16 mouse cellular contexts compared by ENCODE assay signal in genomic region chr12:101011017-101011416, GRCm38 (mm10). TPM values are rescaled to one million over a fixed set of nuclear protein-coding genes. Genes with fewer than 3 reads are reported as not detected.
A peak's percentile ranks its signal among the peaks of the same experiment; 100 is the strongest.
DNase-seq lines count a peak whose midpoint lies in the region; ATAC-seq and TF ChIP-seq lines count a peak whose summit lies in the region.
"Had no signal": no experiment of that assay in that cellular context is flagged by ENCODE, and none has a peak within 500 bp of the region (broad histone marks: within the 10 kb centered on the region; RNA-seq: fewer than 3 reads in every experiment).

No protein-coding gene starts in this region.

- WGBS in lung, embryonic 15.5 days: 59% methylated on average over 7 of the region's 7 CpGs
- WGBS in lung, adult 2 months: 76% methylated on average over 7 of the region's 7 CpGs
- 76% methylated on average over 7 of the region's 7 CpGs for WGBS in intestine, embryonic 16.5 days
- WGBS in stomach, embryonic 16.5 days: 66% methylated on average over 7 of the region's 7 CpGs

- no peak overlapping the region for H3K4me2 ChIP-seq in lung, embryonic 15.5 days
- no peak overlapping the region for H3K4me2 ChIP-seq in intestine, embryonic 16.5 days (ENCODE audit: low read depth, low read length)
- H3K4me2 ChIP-seq in stomach, embryonic 16.5 days (ENCODE audit: low read depth, low read length): no peak overlapping the region
- H3K4me2 ChIP-seq: embryonic facial prominence, embryonic 12.5 days; forebrain, embryonic 15.5 days; heart, embryonic 15.5 days; limb, embryonic 12.5 days; midbrain, embryonic 15.5 days had no signal

- TF ChIP-seq CTCF in lung, adult 2 months (IDR thresholded peaks at IDR 0.05; ENCODE audit: insufficient read depth, low read length): no peak

- no peak overlapping the region for H3K9ac ChIP-seq in lung, embryonic 15.5 days
- peak overlapping the region; percentile 46; the same call in 1 of the 2 replicates for H3K9ac ChIP-seq in intestine, embryonic 16.5 days (ENCODE audit: low read depth, low read length)
- no peak overlapping the region for H3K9ac ChIP-seq in stomach, embryonic 16.5 days (ENCODE audit: low read length)
- H3K9ac ChIP-seq: embryonic facial prominence, embryonic 12.5 days; forebrain, embryonic 15.5 days; heart, embryonic 15.5 days; limb, embryonic 12.5 days; midbrain, embryonic 15.5 days had no signal

- no peak for ATAC-seq in lung, embryonic 15.5 days (ENCODE audit: borderline replicate concordance, extremely low read depth, low FRiP score, low TSS enrichment)
- peak; percentile 19 for ATAC-seq in CD4-positive, CD25-positive, alpha-beta regulatory T cell, adult 4 months
- no peak for ATAC-seq in intestine, embryonic 16.5 days
- no peak for ATAC-seq in stomach, embryonic 16.5 days (ENCODE audit: insufficient read depth, low FRiP score)
- ATAC-seq: forebrain, embryonic 15.5 days; lung, postnatal 0 days; midbrain, embryonic 15.5 days had no signal

- peak overlapping the region; percentile 57; the same call in 1 of the 2 replicates for H3K27ac ChIP-seq in lung, embryonic 15.5 days
- peak overlapping the region; percentile 92 for H3K27ac ChIP-seq in intestine, embryonic 16.5 days (ENCODE audit: low read length)
- peak overlapping the region; percentile 75 for H3K27ac ChIP-seq in stomach, embryonic 16.5 days (ENCODE audit: low read length)
- H3K27ac ChIP-seq: embryonic facial prominence, embryonic 12.5 days; forebrain, embryonic 15.5 days; heart, adult 2 months; heart, embryonic 15.5 days; limb, embryonic 12.5 days; midbrain, embryonic 15.5 days had no signal

- H3K36me3 ChIP-seq in lung, embryonic 15.5 days: no peaks in the 10 kb centered on the region
- no peaks in the 10 kb centered on the region for H3K36me3 ChIP-seq in intestine, embryonic 16.5 days (ENCODE audit: control insufficient read depth, insufficient read depth, low read length)
- H3K36me3 ChIP-seq in stomach, embryonic 16.5 days (ENCODE audit: control insufficient read depth, insufficient read depth, low read length): no peaks in the 10 kb centered on the region
- H3K36me3 ChIP-seq: embryonic facial prominence, embryonic 12.5 days; forebrain, embryonic 15.5 days; heart, embryonic 15.5 days; limb, embryonic 12.5 days; midbrain, embryonic 15.5 days had no signal

- peaks cover 69% of the 10 kb centered on the region for H3K4me1 ChIP-seq in lung, embryonic 15.5 days
- H3K4me1 ChIP-seq in lung, adult 2 months (ENCODE audit: control insufficient read depth, insufficient read depth, low read length): peaks cover 16% of the 10 kb centered on the region
- peaks cover 65% of the 10 kb centered on the region for H3K4me1 ChIP-seq in intestine, embryonic 16.5 days (ENCODE audit: control insufficient read depth, insufficient read depth, low read length)
- peaks cover 50% of the 10 kb centered on the region for H3K4me1 ChIP-seq in stomach, embryonic 16.5 days (ENCODE audit: control insufficient read depth, insufficient read depth, low read length)

- no peaks in the 10 kb centered on the region for H3K27me3 ChIP-seq in lung, embryonic 15.5 days
- H3K27me3 ChIP-seq in intestine, embryonic 16.5 days (replicated peaks; ENCODE audit: control insufficient read depth, insufficient read depth, low read length): no peaks in the 10 kb centered on the region
- no peaks in the 10 kb centered on the region for H3K27me3 ChIP-seq in stomach, embryonic 16.5 days (ENCODE audit: control insufficient read depth, insufficient read depth, low read length)
- H3K27me3 ChIP-seq: forebrain, embryonic 15.5 days; midbrain, embryonic 15.5 days had no signal

- TF ChIP-seq POLR2A in lung, adult 2 months (IDR thresholded peaks at IDR 0.05; ENCODE audit: borderline replicate concordance, extremely low read depth, low read depth, low read length): no peak

- H3K4me3 ChIP-seq in lung, embryonic 15.5 days: no peak overlapping the region
- no peak overlapping the region for H3K4me3 ChIP-seq in lung, adult 2 months (replicated peaks; ENCODE audit: extremely low read depth, low read depth, low read length)
- no peak overlapping the region for H3K4me3 ChIP-seq in intestine, embryonic 16.5 days (ENCODE audit: low read length)
- H3K4me3 ChIP-seq in stomach, embryonic 16.5 days (replicated peaks; ENCODE audit: low read length): no peak overlapping the region
- H3K4me3 ChIP-seq: embryonic facial prominence, embryonic 12.5 days; forebrain, embryonic 15.5 days; heart, adult 2 months; heart, embryonic 15.5 days; limb, embryonic 12.5 days; midbrain, embryonic 15.5 days had no signal

- no peak for DNase-seq in lung, adult 2 months
- DNase-seq in layer of hippocampus, postnatal 14 days (ENCODE audit: low spot score in 2 of 2): no peak
- DNase-seq in ovary, adult 18-20 months (ENCODE audit: low spot score): no peak
- DNase-seq: adrenal gland, postnatal 14 days; cerebellum, adult 18-20 months had no signal

- no peaks in the 10 kb centered on the region for H3K9me3 ChIP-seq in lung, embryonic 15.5 days
- no peaks in the 10 kb centered on the region for H3K9me3 ChIP-seq in intestine, embryonic 16.5 days (ENCODE audit: control insufficient read depth, low read length)
- H3K9me3 ChIP-seq in stomach, embryonic 16.5 days (replicated peaks; ENCODE audit: control insufficient read depth, low read length): no peaks in the 10 kb centered on the region
- H3K9me3 ChIP-seq: embryonic facial prominence, embryonic 12.5 days; forebrain, embryonic 15.5 days; heart, embryonic 15.5 days; limb, embryonic 12.5 days; midbrain, embryonic 15.5 days had no signal

RNA-seq across cellular contexts. Expression of gene Ccdc88c, which starts 17.8 kb away (rescaled TPM):
- polyA plus RNA-seq in lung, embryonic 15.5 days (2015; fragmentation: Nextera tagmentation; extraction: Ambion mirVana): 14.3 and 17.9 TPM in 2 replicates
- 19.2 and 19.7 TPM in 2 replicates for polyA plus RNA-seq in lung, adult 2 months (2012; rRNA removed)
- 100 to 1,000 TPM in 1 of 2 experiments, 10 to 100 TPM in 1; 89.5 to 106 TPM for polyA plus RNA-seq in CD4-positive, CD25-positive, alpha-beta regulatory T cell, adult 4 months (2017; shearing (Covaris generic))
- polyA plus RNA-seq in intestine, embryonic 16.5 days (2015; fragmentation: Nextera tagmentation; extraction: Ambion mirVana): 13.1 and 13.6 TPM in 2 replicates
- 8.3 and 11.1 TPM in 2 replicates for polyA plus RNA-seq in stomach, embryonic 16.5 days (2015; fragmentation: Nextera tagmentation; extraction: Ambion mirVana)
- total RNA-seq in layer of hippocampus, postnatal 14 days (2021): 10 to 100 TPM; 33.5 to 38.3 TPM
